In genomic region chr2:160973648-160974215, GRCm38 (mm10) we compare ENCODE assay signal across 9 mouse cellular contexts.
"Had no signal": no experiment of that assay in that cellular context is flagged by ENCODE, and none has a peak within 500 bp of the region (broad histone marks: within the 10 kb centered on the region; RNA-seq: fewer than 3 reads in every experiment).

No protein-coding gene starts in this region.

- H3K4me2 ChIP-seq: hindbrain, embryonic 14.5 days; limb, embryonic 15.5 days; midbrain, embryonic 13.5 days had no signal

- H3K27me3 ChIP-seq: limb, embryonic 15.5 days; midbrain, embryonic 13.5 days had no signal

- DNase-seq: layer of hippocampus, adult 9-11 months; layer of hippocampus, postnatal 36 days; lung, adult 18-20 months; thymus, adult 18-20 months; thymus, postnatal 14 days had no signal

- H3K9ac ChIP-seq: hindbrain, embryonic 14.5 days; limb, embryonic 15.5 days; midbrain, embryonic 13.5 days had no signal

- ATAC-seq: intestine, embryonic 16.5 days; midbrain, embryonic 13.5 days had no signal

- H3K9me3 ChIP-seq: limb, embryonic 15.5 days; midbrain, embryonic 13.5 days had no signal

- H3K4me3 ChIP-seq: limb, embryonic 15.5 days; midbrain, embryonic 13.5 days had no signal

- H3K27ac ChIP-seq: hindbrain, embryonic 14.5 days; limb, embryonic 15.5 days; midbrain, embryonic 13.5 days had no signal

- H3K4me1 ChIP-seq: limb, embryonic 15.5 days had no signal
